Mouse (Mus musculus): ENCODE measurements around the gene Psmc5.

- TF ChIP-seq CTCF (IDR thresholded peaks at IDR 0.05; ENCODE audit: low read depth), result no peak
- TF ChIP-seq EP300 (IDR thresholded peaks at IDR 0.05; ENCODE audit: low read depth), result no peak
These were observed 45.8 kb downstream of the Psmc5 start, which contains the start of gene Gh for GRCm38 (mm10) chr11:106301765-106302164.

All from liver, postnatal 0 days (tissue).